Mouse (Mus musculus) hindbrain, embryonic 16.5 days (tissue): ENCODE data around the gene Cacng3. TPM values are rescaled to one million over a fixed set of nuclear protein-coding genes. Genes with fewer than 3 reads are reported as not detected.

Experiments used
- ATAC-seq: fragments of 200-750 bp; cut with Nextera tagmentation; 2 replicates; pipeline ENCODE4 v1.8.0; 2017; ENCODE audit warnings: moderate TSS enrichment, moderate library complexity
- H3K27ac ChIP-seq: fragments of 300-500 bp; sonication (generic); 2 replicates; pipeline ENCODE4 v1.5.1; 2014; ENCODE audit warnings: low read depth, mild to moderate bottlenecking, control low read depth, low read length, moderate library complexity
- H3K27me3 ChIP-seq: fragments of 300-500 bp; sonication (generic); replicated peaks from 2 replicates; pipeline ENCODE4 v1.6.1; 2014; ENCODE audit warnings: low read length; ENCODE audit not compliant: control insufficient read depth, insufficient read depth
- H3K36me3 ChIP-seq: fragments of 300-500 bp; sonication (generic); 2 replicates; pipeline ENCODE4 v1.6.1; 2014; ENCODE audit warnings: mild to moderate bottlenecking, low read length, moderate library complexity, mixed read lengths; ENCODE audit not compliant: control insufficient read depth, insufficient read depth
- H3K4me1 ChIP-seq: fragments of 300-500 bp; sonication (generic); 2 replicates; pipeline ENCODE4 v1.6.1; 2014; ENCODE audit warnings: low read depth, low read length; ENCODE audit not compliant: control insufficient read depth, insufficient read depth
- H3K4me2 ChIP-seq: fragments of 300-500 bp; sonication (generic); 2 replicates; pipeline ENCODE4 v1.6.1; 2014; ENCODE audit warnings: mild to moderate bottlenecking, low read length, control low read depth, moderate library complexity
- H3K4me3 ChIP-seq: fragments of 300-500 bp; sonication (generic); 2 replicates; pipeline ENCODE4 v1.5.1; 2014; ENCODE audit warnings: mild to moderate bottlenecking, low read length, control low read depth, moderate library complexity
- H3K9ac ChIP-seq: fragments of 300-500 bp; sonication (generic); 2 replicates; pipeline ENCODE4 v1.6.1; 2014; ENCODE audit warnings: low read depth, mild to moderate bottlenecking, control low read depth, low read length, moderate library complexity
- H3K9me3 ChIP-seq: fragments of 300-500 bp; sonication (generic); 2 replicates; pipeline ENCODE4 v1.6.1; 2014; ENCODE audit warnings: mild to moderate bottlenecking, low read length, moderate library complexity; ENCODE audit not compliant: control insufficient read depth
- WGBS: fragments of 180-500 bp; shearing (Covaris S2); extraction: QIAGEN DNeasy Blood & Tissue Kit; methylation state at CpG from one replicate; pipeline ENCODE4 v1.1.7; 2014; 5-methylcytosine and 5-hydroxymethylcytosine counted together
- polyA plus RNA-seq: library from polyadenylated mRNA; unstranded; fragments of >200 nt; fragmentation: Nextera tagmentation; extraction: Ambion mirVana; gene quantifications from 2 replicates; pipeline ENCODE4 v1.2.1, GENCODE M21; 2015

Cacng3 gene
- 29.5 and 31.4 TPM in 2 replicates for polyA plus RNA-seq

- H3K4me1 ChIP-seq: no peaks in the 10 kb centered on the region; the same call in 1 of the 2 replicates
- 14% methylated on average over 13 of the region's 13 CpGs for WGBS
- H3K9me3 ChIP-seq: no peaks in the 10 kb centered on the region
- peak within 1 kb of the TSS; percentile 63 for H3K27ac ChIP-seq
- H3K36me3 ChIP-seq: no peaks in the 10 kb centered on the region
- H3K4me3 ChIP-seq: peak within 1 kb of the TSS; percentile 47
- no peak; the same call in 1 of the 2 replicates for ATAC-seq
- H3K4me2 ChIP-seq: peak within 1 kb of the TSS; percentile 51
- peak within 1 kb of the TSS; percentile 52 for H3K9ac ChIP-seq
- H3K27me3 ChIP-seq: no peaks in the 10 kb centered on the region
Observed at GRCm38 (mm10) chr7:122670442-122670872, at the start of gene Cacng3. Cacng3 (plus strand) TSS chr7:122670492.

- peaks cover 11% of the 10 kb centered on the region for H3K4me1 ChIP-seq
- no peaks in the 10 kb centered on the region for H3K27me3 ChIP-seq
- no peak overlapping the region for H3K4me3 ChIP-seq
- H3K9me3 ChIP-seq: no peaks in the 10 kb centered on the region
- H3K9ac ChIP-seq: no peak overlapping the region
- no peaks in the 10 kb centered on the region for H3K36me3 ChIP-seq
- H3K4me2 ChIP-seq: no peak overlapping the region
- no peak overlapping the region; the same call in 1 of the 2 replicates for H3K27ac ChIP-seq
- ATAC-seq: peak; percentile 83
- WGBS: 14% methylated on average over 9 of the region's 9 CpGs
Observed at GRCm38 (mm10) chr7:122622125-122622774, 48.0 kb upstream of the Cacng3 start.

GRCm38 (mm10) chr7:122623753-122624152 lies 46.5 kb upstream of the Cacng3 start:
- Histone ChIP-seq H3K27ac (no peak overlapping the region), H3K4me3 (no peak overlapping the region), H3K9ac (no peak overlapping the region), H3K4me1 (peaks cover 11% of the 10 kb centered on the region), H3K36me3 (no peaks in the 10 kb centered on the region), H3K4me2 (no peak overlapping the region), H3K9me3 (no peaks in the 10 kb centered on the region), H3K27me3 (no peaks in the 10 kb centered on the region)
- ATAC-seq: no peak
- 61% methylated on average over 1 of the region's 1 CpGs for WGBS

GRCm38 (mm10) chr7:122628050-122628449 lies 42.2 kb upstream of the Cacng3 start:
- WGBS: 79% methylated on average over 5 of the region's 5 CpGs
- H3K4me2 ChIP-seq: no peak overlapping the region
- no peaks in the 10 kb centered on the region for H3K27me3 ChIP-seq

GRCm38 (mm10) chr7:122630386-122630785 lies 39.9 kb upstream of the Cacng3 start:
- no peak overlapping the region for H3K4me2 ChIP-seq

More at GRCm38 (mm10) chr7:122628050-122628449, 42.2 kb upstream of the Cacng3 start:
- Histone ChIP-seq H3K9ac (no peak overlapping the region), H3K36me3 (no peaks in the 10 kb centered on the region), H3K4me3 (no peak overlapping the region), H3K27ac (no peak overlapping the region), H3K9me3 (no peaks in the 10 kb centered on the region), H3K4me1 (no peaks in the 10 kb centered on the region)
- no peak for ATAC-seq

GRCm38 (mm10) chr7:122631151-122631550 lies 39.1 kb upstream of the Cacng3 start:
- Histone ChIP-seq H3K4me3 (no peak overlapping the region), H3K9ac (no peak overlapping the region), H3K9me3 (no peaks in the 10 kb centered on the region), H3K36me3 (no peaks in the 10 kb centered on the region), H3K27me3 (no peaks in the 10 kb centered on the region), H3K4me1 (no peaks in the 10 kb centered on the region), H3K4me2 (no peak overlapping the region), H3K27ac (no peak overlapping the region)
- 68% methylated on average over 3 of the region's 3 CpGs for WGBS
- no peak for ATAC-seq

More at GRCm38 (mm10) chr7:122630386-122630785, 39.9 kb upstream of the Cacng3 start:
- Histone ChIP-seq H3K27ac (no peak overlapping the region), H3K9me3 (no peaks in the 10 kb centered on the region), H3K36me3 (no peaks in the 10 kb centered on the region), H3K9ac (no peak overlapping the region), H3K27me3 (no peaks in the 10 kb centered on the region), H3K4me3 (no peak overlapping the region), H3K4me1 (no peaks in the 10 kb centered on the region)
- 89% methylated on average over 2 of the region's 2 CpGs for WGBS
- no peak for ATAC-seq

GRCm38 (mm10) chr7:122632946-122633345 lies 37.3 kb upstream of the Cacng3 start:
- no peak for ATAC-seq
- no peak overlapping the region for H3K27ac ChIP-seq
- no peaks in the 10 kb centered on the region for H3K9me3 ChIP-seq
- WGBS: 78% methylated on average over 5 of the region's 5 CpGs
- H3K9ac ChIP-seq: no peak overlapping the region
- no peaks in the 10 kb centered on the region for H3K36me3 ChIP-seq
- no peak overlapping the region for H3K4me3 ChIP-seq
- no peaks in the 10 kb centered on the region for H3K27me3 ChIP-seq
- H3K4me2 ChIP-seq: no peak overlapping the region
- H3K4me1 ChIP-seq: no peaks in the 10 kb centered on the region

- H3K27me3 ChIP-seq: no peaks in the 10 kb centered on the region
- no peaks in the 10 kb centered on the region for H3K4me1 ChIP-seq
- H3K9ac ChIP-seq: no peak overlapping the region
- no peak for ATAC-seq
- no peak overlapping the region for H3K27ac ChIP-seq
- H3K4me2 ChIP-seq: no peak overlapping the region
- WGBS: 88% methylated on average over 5 of the region's 5 CpGs
- no peaks in the 10 kb centered on the region for H3K9me3 ChIP-seq
- no peaks in the 10 kb centered on the region for H3K36me3 ChIP-seq
- H3K4me3 ChIP-seq: no peak overlapping the region
Observed at GRCm38 (mm10) chr7:122633463-122633862, 36.8 kb upstream of the Cacng3 start.

GRCm38 (mm10) chr7:122643676-122644075 lies 26.6 kb upstream of the Cacng3 start:
- Histone ChIP-seq H3K4me3 (no peak overlapping the region), H3K36me3 (no peaks in the 10 kb centered on the region), H3K4me2 (no peak overlapping the region), H3K9me3 (no peaks in the 10 kb centered on the region), H3K4me1 (no peaks in the 10 kb centered on the region), H3K27me3 (no peaks in the 10 kb centered on the region), H3K9ac (no peak overlapping the region), H3K27ac (no peak overlapping the region)
- ATAC-seq: no peak
- WGBS: 88% methylated on average over 8 of the region's 8 CpGs
